Mouse (Mus musculus): ENCODE results near the gene Mrtfa.

DNA sequence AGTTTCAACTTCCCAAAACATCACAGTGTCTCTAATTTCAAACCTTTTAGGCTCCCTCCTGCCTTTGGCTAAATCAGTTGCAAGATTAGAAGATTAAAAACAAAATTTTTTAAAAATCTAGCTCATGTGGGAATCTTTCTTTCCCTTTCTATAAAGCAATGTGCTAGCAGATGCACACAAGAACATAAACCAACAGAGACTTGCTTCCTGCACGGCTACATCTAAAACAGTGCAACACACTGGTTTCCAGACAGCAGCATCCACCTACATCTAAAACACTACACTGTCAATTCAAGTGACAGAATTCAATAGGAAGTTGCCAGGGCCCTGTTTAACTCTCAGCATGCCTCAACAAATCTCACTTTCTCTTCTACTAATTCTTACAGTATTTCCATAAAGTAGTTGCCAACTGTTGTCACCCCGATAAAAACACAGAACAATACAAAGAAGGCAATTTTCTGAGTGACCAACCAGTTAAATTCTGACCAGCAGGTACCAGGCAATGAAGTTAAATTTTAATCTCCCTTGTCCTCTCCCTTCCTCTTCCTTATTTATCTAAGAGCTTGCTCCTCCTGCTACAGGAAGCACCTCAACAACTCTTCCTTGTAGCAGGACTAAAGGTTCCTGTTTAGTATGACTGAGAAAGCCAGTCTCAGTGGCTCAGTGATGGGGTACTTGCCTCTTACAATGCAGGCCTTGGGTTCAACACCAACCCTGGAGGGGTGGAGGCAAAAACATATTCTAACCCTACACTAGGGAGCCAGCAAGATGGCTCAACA is 35.5 kb downstream of the Mrtfa start:
- TF ChIP-seq CTCF (IDR thresholded peaks at IDR 0.05; ENCODE audit: extremely low read depth, insufficient read depth, insufficient read length, insufficient replicate concordance), result no peak
- no peak for TF ChIP-seq POLR2A (IDR thresholded peaks at IDR 0.05; ENCODE audit: low read depth, low read length)
